Mouse (Mus musculus) bone marrow, adult 2 months (tissue): Measurements from ENCODE around the gene Myrfl. TPM values are rescaled to one million over a fixed set of nuclear protein-coding genes. Genes with fewer than 3 reads are reported as not detected.

ENCODE experiments used
- H3K27ac ChIP-seq: fragments of 200-500 bp; 2 replicates; pipeline ENCODE4 v1.5.1; 2012; ENCODE audit warnings: low read depth, mild to moderate bottlenecking, control low read depth, inconsistent platforms, low read length; ENCODE audit not compliant: control insufficient read depth, poor library complexity, insufficient read depth
- H3K4me1 ChIP-seq: fragments of 200-500 bp; 2 replicates; pipeline ENCODE4 v1.6.1; 2011; ENCODE audit warnings: low read length; ENCODE audit not compliant: control insufficient read depth, insufficient read depth
- H3K4me3 ChIP-seq: fragments of 200-500 bp; replicated peaks from 2 replicates; pipeline ENCODE3; 2011; ENCODE audit warnings: mild to moderate bottlenecking, low read depth, low read length, control low read depth; ENCODE audit not compliant: control insufficient read depth
- CTCF ChIP-seq: fragments of 200-500 bp; IDR thresholded peaks from 2 replicates; pipeline ENCODE4 v1.5.1; 2011; ENCODE audit warnings: low read length, control low read depth; ENCODE audit not compliant: control insufficient read depth, insufficient read depth
- POLR2A ChIP-seq: fragments of 200-500 bp; IDR thresholded peaks from 2 replicates; pipeline ENCODE4 v1.6.1; 2011; ENCODE audit warnings: low read depth, mild to moderate bottlenecking, control low read depth, low read length, borderline replicate concordance; ENCODE audit not compliant: control insufficient read depth
- WGBS: fragments of 180-500 bp; shearing (Covaris S2); methylation state at CpG from one replicate; pipeline ENCODE4 v1.1.7; 2018; 5-methylcytosine and 5-hydroxymethylcytosine counted together
- polyA plus RNA-seq: library from polyadenylated mRNA; stranded (reverse); fragments of >200 nt; gene quantifications from 2 replicates; pipeline ENCODE4 v1.2.4, GENCODE M21; 2011; ENCODE audit warnings: low replicate concordance; ENCODE audit not compliant: missing spikeins, insufficient read depth, insufficient read length

Myrfl gene
- polyA plus RNA-seq, 1 experiment, result not detected

GRCm38 (mm10) chr10:116750062-116750461, 146.7 kb downstream of the Myrfl start:
- 76% methylated on average over 6 of the region's 6 CpGs for WGBS
- H3K4me3 ChIP-seq, result no peak overlapping the region
- no peak overlapping the region for H3K27ac ChIP-seq
- no peaks in the 10 kb centered on the region for H3K4me1 ChIP-seq
- TF ChIP-seq CTCF (no peak), POLR2A (no peak)

GRCm38 (mm10) chr10:116748681-116749080, 148.0 kb downstream of the Myrfl start:
- Histone ChIP-seq H3K4me1 (no peaks in the 10 kb centered on the region), H3K4me3 (no peak overlapping the region), H3K27ac (no peak overlapping the region)
- TF ChIP-seq CTCF (no peak), POLR2A (no peak)
- 83% methylated on average over 4 of the region's 4 CpGs for WGBS

- Histone ChIP-seq H3K27ac (no peak overlapping the region), H3K4me3 (no peak overlapping the region), H3K4me1 (peaks cover 2% of the 10 kb centered on the region; the same call in 1 of the 2 replicates)
- WGBS, result 60% methylated on average over 10 of the region's 10 CpGs
- no peak for TF ChIP-seq POLR2A
- no peak for TF ChIP-seq CTCF
Observed at GRCm38 (mm10) chr10:116746281-116747011, 150.3 kb downstream of the Myrfl start.

- WGBS, result 78% methylated on average over 2 of the region's 2 CpGs
- peaks cover 2% of the 10 kb centered on the region; the same call in 1 of the 2 replicates for H3K4me1 ChIP-seq
- TF ChIP-seq CTCF (no peak), POLR2A (no peak)
- no peak overlapping the region for H3K4me3 ChIP-seq
- H3K27ac ChIP-seq, result no peak overlapping the region
Observed at GRCm38 (mm10) chr10:116742696-116743095, 154.0 kb downstream of the Myrfl start.

GRCm38 (mm10) chr10:116742189-116742588, 154.5 kb downstream of the Myrfl start:
- TF ChIP-seq POLR2A (no peak), CTCF (no peak)
- 72% methylated on average over 8 of the region's 8 CpGs for WGBS
- Histone ChIP-seq H3K27ac (no peak overlapping the region), H3K4me3 (no peak overlapping the region), H3K4me1 (peaks cover 2% of the 10 kb centered on the region; the same call in 1 of the 2 replicates)

GRCm38 (mm10) chr10:116741343-116741742, 155.4 kb downstream of the Myrfl start:
- Histone ChIP-seq H3K4me3 (no peak overlapping the region), H3K4me1 (peaks cover 2% of the 10 kb centered on the region; the same call in 1 of the 2 replicates), H3K27ac (no peak overlapping the region)
- TF ChIP-seq CTCF (no peak), POLR2A (no peak)
- 66% methylated on average over 6 of the region's 6 CpGs for WGBS

GRCm38 (mm10) chr10:116740073-116740472, 156.6 kb downstream of the Myrfl start:
- Histone ChIP-seq H3K27ac (no peak overlapping the region), H3K4me1 (peaks cover 2% of the 10 kb centered on the region; the same call in 1 of the 2 replicates), H3K4me3 (no peak overlapping the region)
- no peak for TF ChIP-seq CTCF
- WGBS, result 78% methylated on average over 7 of the region's 7 CpGs

- H3K27ac ChIP-seq, result no peak overlapping the region
- no peak for TF ChIP-seq CTCF
- TF ChIP-seq POLR2A, result no peak
- WGBS, result 13% methylated on average over 8 of the region's 8 CpGs
- H3K4me1 ChIP-seq, result peaks cover 2% of the 10 kb centered on the region; the same call in 1 of the 2 replicates
- no peak overlapping the region for H3K4me3 ChIP-seq
Observed at GRCm38 (mm10) chr10:116738533-116738932, 158.2 kb downstream of the Myrfl start.

- Histone ChIP-seq H3K4me3 (no peak overlapping the region), H3K27ac (no peak overlapping the region), H3K4me1 (no peaks in the 10 kb centered on the region; the same call in 1 of the 2 replicates)
- 80% methylated on average over 8 of the region's 8 CpGs for WGBS
- no peak for TF ChIP-seq CTCF
Observed at GRCm38 (mm10) chr10:116735607-116736006, 161.1 kb downstream of the Myrfl start.
